Mouse (Mus musculus) heart, postnatal 10 days (tissue): ENCODE results near the gene 4930563M21Rik. TPM values are rescaled to one million over a fixed set of nuclear protein-coding genes. Genes with fewer than 3 reads are reported as not detected.

Source experiments
- total RNA-seq, 2 experiments: library from RNA; stranded (reverse); gene quantifications; 2 replicates each; pipeline ENCODE4 v1.2.3; 2021

4930563M21Rik gene
- total RNA-seq, 2 experiments from 2014 or later, result not detected

Other genes with a start within 250 kb of the 4930563M21Rik start
- gene Scaper, start 72.4 kb downstream of the 4930563M21Rik start, total RNA-seq, result 10 to 100 TPM; 16.3 to 17.5 TPM
- 10 to 100 TPM; 33.4 to 37.1 TPM for gene Rcn2, start 31.3 kb upstream of the 4930563M21Rik start, total RNA-seq
- 1 to 10 TPM in 1 of 2 experiments, under 1 TPM in 1; 0.99 to 1.6 TPM for gene Pstpip1, start 79.4 kb upstream of the 4930563M21Rik start, total RNA-seq
- 100 to 1,000 TPM; 229 to 232 TPM for gene Tspan3, start 154.9 kb upstream of the 4930563M21Rik start, total RNA-seq